Mouse (Mus musculus): ENCODE data around the gene Podxl2.

The Podxl2 gene

GRCm38 (mm10) chr6:88874868-88875508 is at the start of gene Podxl2:
Gene Podxl2, minus strand, starts transcription at chr6:88875044.
- DNase-seq (ENCODE audit: low spot score in 2 of 2): peak; percentile 80 to 81

- no peak for DNase-seq (ENCODE audit: low spot score in 2 of 2)
Observed at GRCm38 (mm10) chr6:88918802-88919201, 44.0 kb upstream of the Podxl2 start.

GRCm38 (mm10) chr6:88916153-88916552 is 41.3 kb upstream of the Podxl2 start:
- peak in 1 of 2 experiments; percentile 28 for DNase-seq (ENCODE audit: low spot score in 2 of 2)

GRCm38 (mm10) chr6:88915510-88915909 is 40.7 kb upstream of the Podxl2 start:
- DNase-seq (ENCODE audit: low spot score in 2 of 2): no peak

GRCm38 (mm10) chr6:88914799-88915198 is 40.0 kb upstream of the Podxl2 start:
- no peak for DNase-seq (ENCODE audit: low spot score in 2 of 2)

GRCm38 (mm10) chr6:88913440-88913839 is 38.6 kb upstream of the Podxl2 start:
- DNase-seq (ENCODE audit: low spot score in 2 of 2): no peak

GRCm38 (mm10) chr6:88913022-88913421 is 38.2 kb upstream of the Podxl2 start:
- DNase-seq (ENCODE audit: low spot score in 2 of 2): no peak

GRCm38 (mm10) chr6:88909151-88909550 is 34.3 kb upstream of the Podxl2 start:
- DNase-seq (ENCODE audit: low spot score in 2 of 2): no peak

GRCm38 (mm10) chr6:88906369-88907108 is 31.7 kb upstream of the Podxl2 start:
- peak in 1 of 2 experiments; percentile 53 for DNase-seq (ENCODE audit: low spot score in 2 of 2)

- DNase-seq (ENCODE audit: low spot score in 2 of 2): no peak
Observed at GRCm38 (mm10) chr6:88905042-88905441, 30.2 kb upstream of the Podxl2 start.

GRCm38 (mm10) chr6:88904456-88904974 is 29.7 kb upstream of the Podxl2 start:
- DNase-seq (ENCODE audit: low spot score in 2 of 2): no peak

- DNase-seq (ENCODE audit: low spot score in 2 of 2): no peak
Observed at GRCm38 (mm10) chr6:88903708-88904107, 28.9 kb upstream of the Podxl2 start.

GRCm38 (mm10) chr6:88901947-88902820 is 27.3 kb upstream of the Podxl2 start, which contains the start of gene Tpra1:
Gene Tpra1, plus strand, starts transcription at chr6:88902251.
- DNase-seq (ENCODE audit: low spot score in 2 of 2): peak; percentile 95

GRCm38 (mm10) chr6:88901471-88901870 is 26.6 kb upstream of the Podxl2 start:
- no peak for DNase-seq (ENCODE audit: low spot score in 2 of 2)

GRCm38 (mm10) chr6:88899628-88900027 is 24.8 kb upstream of the Podxl2 start:
- DNase-seq (ENCODE audit: low spot score in 2 of 2): no peak

- no peak for DNase-seq (ENCODE audit: low spot score in 2 of 2)
Observed at GRCm38 (mm10) chr6:88899086-88899485, 24.2 kb upstream of the Podxl2 start.

- peak; percentile 89 to 91 for DNase-seq (ENCODE audit: low spot score in 2 of 2)
Observed at GRCm38 (mm10) chr6:88898534-88899048, 23.7 kb upstream of the Podxl2 start, which contains the start of gene Mcm2. Gene Mcm2, minus strand, starts transcription at chr6:88898780.

GRCm38 (mm10) chr6:88897246-88897645 is 22.4 kb upstream of the Podxl2 start:
- DNase-seq (ENCODE audit: low spot score in 2 of 2): no peak

- no peak for DNase-seq (ENCODE audit: low spot score in 2 of 2)
Observed at GRCm38 (mm10) chr6:88895943-88896342, 21.1 kb upstream of the Podxl2 start.

- no peak for DNase-seq (ENCODE audit: low spot score in 2 of 2)
Observed at GRCm38 (mm10) chr6:88893559-88893958, 18.7 kb upstream of the Podxl2 start.

- DNase-seq (ENCODE audit: low spot score in 2 of 2): no peak
Observed at GRCm38 (mm10) chr6:88890832-88891231, 16.0 kb upstream of the Podxl2 start.

Measured in right cerebral cortex, postnatal 36 days (tissue).